Mouse (Mus musculus): ENCODE measurements around the gene Ctnna2. TPM values are rescaled to one million over a fixed set of nuclear protein-coding genes. Genes with fewer than 3 reads are reported as not detected.

The Ctnna2 gene
- total and polyA plus RNA-seq, 2 experiments = not detected

GRCm38 (mm10) chr6:77047568-77047967, 931.9 kb downstream of the Ctnna2 start:
- H3K36me3 ChIP-seq (ENCODE audit: control insufficient read depth, insufficient read depth, low read length) = no peaks in the 10 kb centered on the region
- H3K79me2 ChIP-seq (ENCODE audit: control insufficient read depth, insufficient read depth, low read length) = no peaks in the 10 kb centered on the region
- no peak for DNase-seq (ENCODE audit: extremely low read depth, low read depth, low spot score)
- H3K4me3 ChIP-seq (ENCODE audit: insufficient read depth, low read depth, low read length) = no peak overlapping the region
- no peaks in the 10 kb centered on the region for H3K27me3 ChIP-seq (ENCODE audit: control insufficient read depth, insufficient read depth, low read length)
- TF ChIP-seq POLR2A (IDR thresholded peaks at IDR 0.05; ENCODE audit: extremely low read depth, insufficient read depth, low read length) (no peak), CTCF (IDR thresholded peaks at IDR 0.05; ENCODE audit: low read depth, low read length) (no peak)
- no peak overlapping the region for H3K27ac ChIP-seq (replicated peaks; ENCODE audit: insufficient read depth, low read depth, low read length)
- no peaks in the 10 kb centered on the region for H3K4me1 ChIP-seq (ENCODE audit: control insufficient read depth, insufficient read depth, low read length)
- no peak overlapping the region for H3K9ac ChIP-seq (ENCODE audit: low read depth, low read length)
- 84% methylated on average over 1 of the region's 1 CpGs for WGBS

DNA sequence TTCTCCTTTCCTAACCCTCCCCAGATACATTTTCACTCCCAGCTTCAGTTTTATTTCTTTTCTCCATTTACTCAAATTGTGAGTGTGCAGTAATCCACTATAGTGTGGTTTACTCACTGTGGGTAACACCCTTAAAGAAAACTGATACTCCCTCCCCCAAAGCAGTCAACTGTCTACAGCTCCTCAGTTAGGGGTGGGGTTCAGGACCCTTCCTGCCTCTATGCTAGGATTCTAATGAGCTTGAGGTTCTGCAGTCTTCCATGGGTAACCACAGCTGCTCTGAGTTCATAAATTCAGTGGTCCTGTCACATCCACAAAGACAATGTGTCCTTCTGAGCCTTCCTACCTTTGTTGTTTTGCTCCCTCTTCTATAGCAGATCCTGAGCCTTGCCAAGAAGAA, 954.4 kb downstream of the Ctnna2 start:
- H3K36me3 ChIP-seq (ENCODE audit: control insufficient read depth, insufficient read depth, low read length) = no peaks in the 10 kb centered on the region
- no peak for DNase-seq (ENCODE audit: extremely low read depth, low read depth, low spot score)
- H3K27ac ChIP-seq (replicated peaks; ENCODE audit: insufficient read depth, low read depth, low read length) = no peak overlapping the region
- H3K9ac ChIP-seq (ENCODE audit: low read depth, low read length) = no peak overlapping the region
- no peak for TF ChIP-seq POLR2A (IDR thresholded peaks at IDR 0.05; ENCODE audit: extremely low read depth, insufficient read depth, low read length)
- no peak for TF ChIP-seq CTCF (IDR thresholded peaks at IDR 0.05; ENCODE audit: low read depth, low read length)
- H3K4me3 ChIP-seq (ENCODE audit: insufficient read depth, low read depth, low read length) = no peak overlapping the region
- no peaks in the 10 kb centered on the region for H3K79me2 ChIP-seq (ENCODE audit: control insufficient read depth, insufficient read depth, low read length)
- no peaks in the 10 kb centered on the region for H3K4me1 ChIP-seq (ENCODE audit: control insufficient read depth, insufficient read depth, low read length)
- H3K27me3 ChIP-seq (ENCODE audit: control insufficient read depth, insufficient read depth, low read length) = no peaks in the 10 kb centered on the region

- DNase-seq (ENCODE audit: extremely low read depth, low read depth, low spot score) = no peak
- no peak overlapping the region for H3K4me3 ChIP-seq (ENCODE audit: insufficient read depth, low read depth, low read length)
- 74% methylated on average over 2 of the region's 2 CpGs for WGBS
- no peak overlapping the region for H3K9ac ChIP-seq (ENCODE audit: low read depth, low read length)
- H3K27me3 ChIP-seq (ENCODE audit: control insufficient read depth, insufficient read depth, low read length) = no peaks in the 10 kb centered on the region
- H3K79me2 ChIP-seq (ENCODE audit: control insufficient read depth, insufficient read depth, low read length) = no peaks in the 10 kb centered on the region
- TF ChIP-seq POLR2A (IDR thresholded peaks at IDR 0.05; ENCODE audit: extremely low read depth, insufficient read depth, low read length) (no peak), CTCF (IDR thresholded peaks at IDR 0.05; ENCODE audit: low read depth, low read length) (no peak)
- no peaks in the 10 kb centered on the region for H3K4me1 ChIP-seq (ENCODE audit: control insufficient read depth, insufficient read depth, low read length)
- no peak overlapping the region for H3K27ac ChIP-seq (replicated peaks; ENCODE audit: insufficient read depth, low read depth, low read length)
- no peaks in the 10 kb centered on the region for H3K36me3 ChIP-seq (ENCODE audit: control insufficient read depth, insufficient read depth, low read length)
Measured at GRCm38 (mm10) chr6:77013194-77013593, 966.3 kb downstream of the Ctnna2 start.

DNA sequence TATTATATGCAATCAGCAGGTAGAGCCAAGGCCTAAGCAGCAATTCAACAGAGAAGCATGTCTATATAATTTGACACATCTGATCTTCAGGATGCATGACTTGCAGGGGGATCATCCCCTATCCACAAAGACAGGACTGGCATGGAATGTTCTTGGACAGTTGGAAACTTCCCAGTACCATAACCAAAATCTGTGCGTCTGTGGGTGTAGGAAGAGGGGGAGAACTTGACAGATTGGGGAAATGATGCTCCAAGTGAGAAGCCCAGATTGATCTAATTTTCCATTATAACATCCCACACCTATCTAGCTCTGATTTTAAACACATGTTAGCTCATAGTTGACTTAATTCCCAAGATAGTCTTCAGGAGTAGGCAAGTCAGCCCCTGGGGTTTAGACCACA, 968.5 kb downstream of the Ctnna2 start:
- DNase-seq (ENCODE audit: extremely low read depth, low read depth, low spot score) = no peak
- no peak overlapping the region for H3K9ac ChIP-seq (ENCODE audit: low read depth, low read length)
- H3K79me2 ChIP-seq (ENCODE audit: control insufficient read depth, insufficient read depth, low read length) = no peaks in the 10 kb centered on the region
- TF ChIP-seq CTCF (IDR thresholded peaks at IDR 0.05; ENCODE audit: low read depth, low read length) (no peak), POLR2A (IDR thresholded peaks at IDR 0.05; ENCODE audit: extremely low read depth, insufficient read depth, low read length) (no peak)
- no peaks in the 10 kb centered on the region for H3K27me3 ChIP-seq (ENCODE audit: control insufficient read depth, insufficient read depth, low read length)
- no peaks in the 10 kb centered on the region for H3K36me3 ChIP-seq (ENCODE audit: control insufficient read depth, insufficient read depth, low read length)
- no peaks in the 10 kb centered on the region for H3K4me1 ChIP-seq (ENCODE audit: control insufficient read depth, insufficient read depth, low read length)
- no peak overlapping the region for H3K27ac ChIP-seq (replicated peaks; ENCODE audit: insufficient read depth, low read depth, low read length)
- 88% methylated on average over 1 of the region's 1 CpGs for WGBS
- H3K4me3 ChIP-seq (ENCODE audit: insufficient read depth, low read depth, low read length) = no peak overlapping the region

- H3K36me3 ChIP-seq (ENCODE audit: control insufficient read depth, insufficient read depth, low read length) = no peaks in the 10 kb centered on the region
- no peaks in the 10 kb centered on the region for H3K79me2 ChIP-seq (ENCODE audit: control insufficient read depth, insufficient read depth, low read length)
- WGBS = 62% methylated on average over 3 of the region's 3 CpGs
- H3K27ac ChIP-seq (replicated peaks; ENCODE audit: insufficient read depth, low read depth, low read length) = no peak overlapping the region
- H3K27me3 ChIP-seq (ENCODE audit: control insufficient read depth, insufficient read depth, low read length) = no peaks in the 10 kb centered on the region
- TF ChIP-seq CTCF (IDR thresholded peaks at IDR 0.05; ENCODE audit: low read depth, low read length) (no peak), POLR2A (IDR thresholded peaks at IDR 0.05; ENCODE audit: extremely low read depth, insufficient read depth, low read length) (no peak)
- DNase-seq (ENCODE audit: extremely low read depth, low read depth, low spot score) = no peak
- H3K4me1 ChIP-seq (ENCODE audit: control insufficient read depth, insufficient read depth, low read length) = no peaks in the 10 kb centered on the region
- no peak overlapping the region for H3K9ac ChIP-seq (ENCODE audit: low read depth, low read length)
- no peak overlapping the region for H3K4me3 ChIP-seq (ENCODE audit: insufficient read depth, low read depth, low read length)
Measured at GRCm38 (mm10) chr6:76992128-76992527, 987.4 kb downstream of the Ctnna2 start.

DNA sequence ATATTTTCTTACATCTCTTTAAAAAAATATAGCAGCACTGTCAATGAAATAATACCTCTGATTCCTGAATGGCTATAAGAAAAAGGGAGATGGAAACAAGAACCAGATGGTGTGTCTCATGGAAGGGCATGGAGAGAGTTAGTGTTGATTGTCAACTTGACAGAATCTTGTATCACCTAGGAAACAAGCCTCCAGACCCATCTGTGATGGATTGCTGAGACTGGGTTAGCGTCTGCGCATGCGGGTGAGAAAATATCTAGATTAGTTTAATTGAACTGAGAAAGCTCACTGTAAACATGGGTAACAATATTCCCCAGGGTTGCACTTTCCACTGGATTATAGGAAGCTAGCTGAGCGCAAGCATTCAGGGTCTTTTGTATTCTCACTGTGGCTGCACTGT, 994.7 kb downstream of the Ctnna2 start:
- Histone ChIP-seq H3K36me3 (ENCODE audit: control insufficient read depth, insufficient read depth, low read length) (no peaks in the 10 kb centered on the region), H3K79me2 (ENCODE audit: control insufficient read depth, insufficient read depth, low read length) (no peaks in the 10 kb centered on the region), H3K27ac (replicated peaks; ENCODE audit: insufficient read depth, low read depth, low read length) (no peak overlapping the region), H3K9ac (ENCODE audit: low read depth, low read length) (no peak overlapping the region), H3K4me3 (ENCODE audit: insufficient read depth, low read depth, low read length) (no peak overlapping the region), H3K27me3 (ENCODE audit: control insufficient read depth, insufficient read depth, low read length) (no peaks in the 10 kb centered on the region), H3K4me1 (ENCODE audit: control insufficient read depth, insufficient read depth, low read length) (no peaks in the 10 kb centered on the region)
- no peak for TF ChIP-seq POLR2A (IDR thresholded peaks at IDR 0.05; ENCODE audit: extremely low read depth, insufficient read depth, low read length)
- no peak for TF ChIP-seq CTCF (IDR thresholded peaks at IDR 0.05; ENCODE audit: low read depth, low read length)
- 92% methylated on average over 4 of the region's 4 CpGs for WGBS
- DNase-seq (ENCODE audit: extremely low read depth, low read depth, low spot score) = no peak
